Mouse (Mus musculus) forebrain, embryonic 10.5 days (tissue): ENCODE data around the gene Chrm5. TPM values are rescaled to one million over a fixed set of nuclear protein-coding genes. Genes with fewer than 3 reads are reported as not detected.
A peak's percentile ranks its signal among the peaks of the same experiment; 100 is the strongest.
"Not testable (repeated sequence)": the region's sequence is repeated elsewhere in the genome, so short reads cannot be mapped to it uniquely, and the experiment has no call there.

ENCODE experiments used
- DNase-seq: peaks from one replicate; pipeline ENCODE4 v3.0.0-alpha.2; 2017; ENCODE audit warnings: low spot score; ENCODE audit errors: extremely low spot score
- H3K27ac ChIP-seq: fragments of 300-500 bp; sonication (generic); 2 replicates; pipeline ENCODE4 v1.5.1; 2016; ENCODE audit warnings: mild to moderate bottlenecking
- H3K27me3 ChIP-seq: fragments of 300-500 bp; sonication (generic); 2 replicates; pipeline ENCODE4 v1.6.1; 2016; ENCODE audit warnings: mild to moderate bottlenecking; ENCODE audit not compliant: poor library complexity, severe bottlenecking
- H3K36me3 ChIP-seq: fragments of 300-500 bp; sonication (generic); replicated peaks from 2 replicates; pipeline ENCODE4 v1.6.1; 2016; ENCODE audit warnings: mild to moderate bottlenecking, moderate library complexity
- H3K4me1 ChIP-seq: fragments of 300-500 bp; sonication (generic); 2 replicates; pipeline ENCODE4 v1.6.1; 2016
- H3K4me3 ChIP-seq: fragments of 300-500 bp; sonication (generic); 2 replicates; pipeline ENCODE4 v1.5.1; 2016; ENCODE audit warnings: mild to moderate bottlenecking, moderate library complexity
- H3K9me3 ChIP-seq: fragments of 300-500 bp; sonication (generic); 2 replicates; pipeline ENCODE4 v1.6.1; 2016; ENCODE audit warnings: mild to moderate bottlenecking, moderate library complexity
- WGBS: fragments of 180-500 bp; shearing (Covaris S2); methylation state at CpG from one replicate; pipeline ENCODE4 v1.1.7; 2016; 5-methylcytosine and 5-hydroxymethylcytosine counted together
- polyA plus RNA-seq: library from polyadenylated mRNA; unstranded; fragments of >200 nt; fragmentation: Nextera tagmentation; extraction: Ambion mirVana; gene quantifications from 2 replicates; pipeline ENCODE4 v1.2.1, GENCODE M21; 2016

Gene Chrm5
- polyA plus RNA-seq, 1 experiment from 2014 or later = 0.09 TPM

GRCm38 (mm10) chr2:112470961-112471381 is 9.6 kb downstream of the Chrm5 start:
- no peaks in the 10 kb centered on the region for H3K27me3 ChIP-seq
- no peak for DNase-seq
- 62% methylated on average over 5 of the region's 5 CpGs for WGBS
- H3K36me3 ChIP-seq = peaks cover 43% of the 10 kb centered on the region
- H3K4me1 ChIP-seq = no peaks in the 10 kb centered on the region
- no peak overlapping the region for H3K27ac ChIP-seq
- no peak overlapping the region for H3K4me3 ChIP-seq
- no peaks in the 10 kb centered on the region for H3K9me3 ChIP-seq

GRCm38 (mm10) chr2:112469542-112469941 is 11.0 kb downstream of the Chrm5 start:
- no peaks in the 10 kb centered on the region for H3K9me3 ChIP-seq
- H3K27me3 ChIP-seq = no peaks in the 10 kb centered on the region
- DNase-seq = no peak
- H3K4me1 ChIP-seq = no peaks in the 10 kb centered on the region
- no peak overlapping the region for H3K27ac ChIP-seq
- peaks cover 55% of the 10 kb centered on the region for H3K36me3 ChIP-seq
- H3K4me3 ChIP-seq = no peak overlapping the region

- Histone ChIP-seq H3K9me3 (no peaks in the 10 kb centered on the region), H3K27ac (no peak overlapping the region), H3K4me1 (peaks cover 9% of the 10 kb centered on the region), H3K27me3 (no peaks in the 10 kb centered on the region), H3K4me3 (no peak overlapping the region), H3K36me3 (peaks cover 52% of the 10 kb centered on the region)
- no peak for DNase-seq
- WGBS = 94% methylated on average over 3 of the region's 3 CpGs
Measured at GRCm38 (mm10) chr2:112460557-112460956, 20.0 kb downstream of the Chrm5 start.

- no peaks in the 10 kb centered on the region for H3K9me3 ChIP-seq
- H3K27me3 ChIP-seq = no peaks in the 10 kb centered on the region
- H3K4me3 ChIP-seq = peak within 1 kb of the TSS; percentile 89
- peak within 1 kb of the TSS; percentile 86 for H3K27ac ChIP-seq
- under 1% methylated on average over 49 of the region's 49 CpGs for WGBS
- H3K4me1 ChIP-seq = peaks cover 16% of the 10 kb centered on the region
- peak; percentile 95 for DNase-seq
- peaks cover 10% of the 10 kb centered on the region for H3K36me3 ChIP-seq
Measured at GRCm38 (mm10) chr2:112454862-112455564, 25.6 kb downstream of the Chrm5 start, which contains the start of gene Emc7. TSS of gene Emc7 (plus strand) at chr2:112454997.

GRCm38 (mm10) chr2:112454125-112454861 is 26.3 kb downstream of the Chrm5 start:
- no peaks in the 10 kb centered on the region for H3K27me3 ChIP-seq
- no peaks in the 10 kb centered on the region for H3K9me3 ChIP-seq
- H3K4me3 ChIP-seq = peak overlapping the region; percentile 89
- H3K4me1 ChIP-seq = peaks cover 16% of the 10 kb centered on the region
- H3K36me3 ChIP-seq = peaks cover 3% of the 10 kb centered on the region; the same call in 1 of the 2 replicates
- peak overlapping the region; percentile 86 for H3K27ac ChIP-seq
- WGBS = 32% methylated on average over 17 of the region's 17 CpGs
- DNase-seq = no peak

- H3K9me3 ChIP-seq, DNase-seq, H3K4me3 ChIP-seq, H3K27ac ChIP-seq, H3K36me3 ChIP-seq, H3K27me3 ChIP-seq: not testable (repeated sequence)
- H3K4me1 ChIP-seq = peaks cover 16% of the 10 kb centered on the region
Measured at GRCm38 (mm10) chr2:112452513-112452912, 28.1 kb downstream of the Chrm5 start.

GRCm38 (mm10) chr2:112449597-112450296 is 30.8 kb downstream of the Chrm5 start:
- H3K36me3 ChIP-seq = no peaks in the 10 kb centered on the region
- peaks cover 6% of the 10 kb centered on the region for H3K4me1 ChIP-seq
- 43% methylated on average over 4 of the region's 4 CpGs for WGBS
- H3K27me3 ChIP-seq = no peaks in the 10 kb centered on the region
- DNase-seq = no peak
- no peaks in the 10 kb centered on the region for H3K9me3 ChIP-seq
- H3K27ac ChIP-seq = no peak overlapping the region
- no peak overlapping the region for H3K4me3 ChIP-seq

GRCm38 (mm10) chr2:112448510-112449059 is 32.0 kb downstream of the Chrm5 start:
- Histone ChIP-seq H3K36me3 (no peaks in the 10 kb centered on the region), H3K27me3 (no peaks in the 10 kb centered on the region), H3K4me1 (no peaks in the 10 kb centered on the region), H3K27ac (no peak overlapping the region), H3K4me3 (no peak overlapping the region), H3K9me3 (no peaks in the 10 kb centered on the region)
- DNase-seq = no peak

GRCm38 (mm10) chr2:112448046-112448445 is 32.5 kb downstream of the Chrm5 start:
- 89% methylated on average over 4 of the region's 4 CpGs for WGBS
- H3K4me3 ChIP-seq, H3K9me3 ChIP-seq, H3K36me3 ChIP-seq, DNase-seq, H3K4me1 ChIP-seq, H3K27ac ChIP-seq, H3K27me3 ChIP-seq: not testable (repeated sequence)

GRCm38 (mm10) chr2:112445511-112445910 is 35.1 kb downstream of the Chrm5 start:
- no peaks in the 10 kb centered on the region for H3K27me3 ChIP-seq
- H3K9me3 ChIP-seq = no peaks in the 10 kb centered on the region
- no peak overlapping the region for H3K4me3 ChIP-seq
- no peaks in the 10 kb centered on the region for H3K36me3 ChIP-seq
- H3K4me1 ChIP-seq = no peaks in the 10 kb centered on the region
- no peak overlapping the region for H3K27ac ChIP-seq
- DNase-seq = no peak

- no peak for DNase-seq
- Histone ChIP-seq H3K4me3 (no peak overlapping the region), H3K27me3 (no peaks in the 10 kb centered on the region), H3K4me1 (no peaks in the 10 kb centered on the region), H3K27ac (no peak overlapping the region), H3K9me3 (no peaks in the 10 kb centered on the region), H3K36me3 (no peaks in the 10 kb centered on the region)
- WGBS = 82% methylated on average over 2 of the region's 2 CpGs
Measured at GRCm38 (mm10) chr2:112443491-112443890, 37.1 kb downstream of the Chrm5 start.

GRCm38 (mm10) chr2:112437589-112437988 is 43.0 kb downstream of the Chrm5 start:
- no peak overlapping the region for H3K4me3 ChIP-seq
- H3K9me3 ChIP-seq = no peaks in the 10 kb centered on the region
- H3K27me3 ChIP-seq = no peaks in the 10 kb centered on the region
- no peak overlapping the region for H3K27ac ChIP-seq
- WGBS = 87% methylated on average over 2 of the region's 2 CpGs
- no peak for DNase-seq
- H3K4me1 ChIP-seq = no peaks in the 10 kb centered on the region
- no peaks in the 10 kb centered on the region for H3K36me3 ChIP-seq

GRCm38 (mm10) chr2:112436292-112436691 is 44.3 kb downstream of the Chrm5 start:
- 79% methylated on average over 4 of the region's 4 CpGs for WGBS
- H3K27me3 ChIP-seq = no peaks in the 10 kb centered on the region
- no peaks in the 10 kb centered on the region for H3K9me3 ChIP-seq
- H3K4me1 ChIP-seq = no peaks in the 10 kb centered on the region
- H3K4me3 ChIP-seq = no peak overlapping the region
- H3K36me3 ChIP-seq = no peaks in the 10 kb centered on the region
- DNase-seq = no peak
- H3K27ac ChIP-seq = no peak overlapping the region
